Mouse (Mus musculus) heart, postnatal 0 days (tissue): ENCODE results near the gene Nkd1. TPM values are rescaled to one million over a fixed set of nuclear protein-coding genes. Genes with fewer than 3 reads are reported as not detected.
A peak's percentile ranks its signal among the peaks of the same experiment; 100 is the strongest.

Source experiments
- ATAC-seq: fragments of 200-750 bp; cut with Nextera tagmentation; 2 replicates; pipeline ENCODE4 v1.8.0; 2017; ENCODE audit warnings: low read depth, moderate number of reproducible peaks, moderate library complexity; ENCODE audit not compliant: insufficient read depth
- DNase-seq: peaks from one replicate; pipeline ENCODE4 v3.0.0-alpha.2; 2016; ENCODE audit warnings: low spot score
- H3K27ac ChIP-seq: fragments of 300-500 bp; sonication (generic); 2 replicates; pipeline ENCODE4 v1.5.1; 2014; ENCODE audit warnings: low read depth, mild to moderate bottlenecking
- H3K27me3 ChIP-seq: fragments of 300-500 bp; sonication (generic); 2 replicates; pipeline ENCODE4 v1.6.1; 2014; ENCODE audit warnings: low read length, mixed read lengths; ENCODE audit not compliant: control insufficient read depth, insufficient read depth
- H3K36me3 ChIP-seq: fragments of 300-500 bp; sonication (generic); replicated peaks from 2 replicates; pipeline ENCODE4 v1.6.1; 2014; ENCODE audit warnings: low read length, mixed read lengths; ENCODE audit not compliant: control insufficient read depth, insufficient read depth
- H3K4me1 ChIP-seq: fragments of 300-500 bp; sonication (generic); 2 replicates; pipeline ENCODE4 v1.6.1; 2014; ENCODE audit warnings: antibody characterized with exemption; ENCODE audit not compliant: control insufficient read depth, insufficient read depth
- H3K4me2 ChIP-seq: fragments of 300-500 bp; sonication (generic); 2 replicates; pipeline ENCODE4 v1.6.1; 2014; ENCODE audit warnings: low read depth, mild to moderate bottlenecking, low read length, moderate library complexity
- H3K4me3 ChIP-seq: fragments of 300-500 bp; sonication (generic); 2 replicates; pipeline ENCODE4 v1.5.1; 2014; ENCODE audit warnings: low read depth, low read length
- H3K9ac ChIP-seq: fragments of 300-500 bp; sonication (generic); replicated peaks from 2 replicates; pipeline ENCODE4 v1.6.1; 2014; ENCODE audit warnings: low read depth, low read length, mixed read lengths
- H3K9me3 ChIP-seq: fragments of 300-500 bp; sonication (generic); replicated peaks from 2 replicates; pipeline ENCODE4 v1.6.1; 2016; ENCODE audit warnings: low read length; ENCODE audit not compliant: control insufficient read depth
- CTCF ChIP-seq: IDR thresholded peaks from 2 replicates; pipeline ENCODE4 v1.5.1; 2016; ENCODE audit warnings: antibody characterized with exemption, control low read depth, low read depth
- EP300 ChIP-seq: IDR thresholded peaks from 2 replicates; pipeline ENCODE4 v1.6.1; 2016; ENCODE audit warnings: antibody characterized with exemption, low read depth
- WGBS: fragments of 180-500 bp; shearing (Covaris S2); extraction: QIAGEN DNeasy Blood & Tissue Kit; methylation state at CpG from one replicate; pipeline ENCODE4 v1.1.7; 2014; 5-methylcytosine and 5-hydroxymethylcytosine counted together
- polyA plus RNA-seq: library from polyadenylated mRNA; unstranded; fragments of >200 nt; fragmentation: Nextera tagmentation; extraction: Ambion mirVana; gene quantifications from 2 replicates; pipeline ENCODE4 v1.2.1, GENCODE M21; 2015
- total RNA-seq: library from RNA; depleted of rRNA; stranded (reverse); fragments of >200 nt; gene quantifications from 2 replicates; pipeline ENCODE4 v1.2.3, GENCODE M21; 2014; ENCODE audit warnings: low replicate concordance

Nkd1 gene
- total and polyA plus RNA-seq, 2 experiments from 2014 or later: 5.5 to 6.8 TPM

DNA sequence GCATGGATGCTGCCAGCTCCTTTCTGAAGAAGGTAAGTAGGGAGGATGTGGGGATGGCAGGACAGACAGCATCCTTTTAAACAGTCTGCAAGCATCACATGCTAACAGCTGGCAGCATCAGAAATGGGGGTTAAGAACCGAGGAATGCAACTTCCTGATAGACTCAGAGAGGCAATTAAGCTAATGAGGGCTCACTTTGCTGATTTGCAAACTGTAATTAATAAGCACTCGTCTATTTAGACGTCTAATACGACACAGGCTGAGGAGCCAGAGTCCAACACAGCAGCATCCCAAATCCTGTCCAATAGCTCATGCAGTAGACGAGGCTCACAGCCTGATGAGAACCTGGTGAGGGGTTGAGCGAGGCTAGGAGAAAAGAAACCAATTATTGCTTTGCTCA, 89.1 kb downstream of the Nkd1 start:
- Histone ChIP-seq H3K9me3 (no peaks in the 10 kb centered on the region), H3K4me3 (no peak overlapping the region), H3K36me3 (no peaks in the 10 kb centered on the region), H3K27ac (no peak overlapping the region), H3K4me1 (no peaks in the 10 kb centered on the region; the same call in 1 of the 2 replicates), H3K4me2 (no peak overlapping the region), H3K27me3 (no peaks in the 10 kb centered on the region), H3K9ac (no peak overlapping the region)
- DNase-seq (no peak), ATAC-seq (no peak)
- 65% methylated on average over 6 of the region's 6 CpGs for WGBS
- TF ChIP-seq CTCF (no peak), EP300 (no peak)

DNA sequence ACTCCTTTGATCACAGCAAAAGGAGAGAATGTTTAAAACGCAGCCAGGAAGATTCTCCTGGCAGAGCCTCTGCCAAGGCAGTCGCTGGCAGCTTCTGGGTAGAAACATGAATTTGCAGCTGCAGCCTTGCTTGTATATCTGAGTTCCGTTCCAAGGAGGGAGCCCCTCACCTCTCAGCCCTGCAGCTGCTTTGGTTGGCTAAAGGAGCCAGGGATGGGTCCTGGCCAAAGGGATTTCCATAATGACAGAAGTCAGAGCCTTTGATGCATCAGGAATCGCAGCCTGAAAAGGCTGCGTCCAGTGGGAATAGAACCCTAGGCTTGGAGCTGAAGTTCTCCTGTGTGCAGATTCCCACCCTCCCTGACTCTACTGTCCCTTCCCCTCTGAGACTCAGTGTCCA, 93.8 kb downstream of the Nkd1 start:
- no peak overlapping the region for H3K9ac ChIP-seq
- H3K9me3 ChIP-seq: no peaks in the 10 kb centered on the region
- no peak overlapping the region for H3K4me2 ChIP-seq
- no peaks in the 10 kb centered on the region for H3K36me3 ChIP-seq
- ATAC-seq (no peak), DNase-seq (no peak)
- no peak overlapping the region for H3K4me3 ChIP-seq
- H3K27me3 ChIP-seq: no peaks in the 10 kb centered on the region
- H3K4me1 ChIP-seq: no peaks in the 10 kb centered on the region
- no peak overlapping the region for H3K27ac ChIP-seq
- TF ChIP-seq CTCF (no peak), EP300 (no peak)
- WGBS: 60% methylated on average over 5 of the region's 5 CpGs

DNA sequence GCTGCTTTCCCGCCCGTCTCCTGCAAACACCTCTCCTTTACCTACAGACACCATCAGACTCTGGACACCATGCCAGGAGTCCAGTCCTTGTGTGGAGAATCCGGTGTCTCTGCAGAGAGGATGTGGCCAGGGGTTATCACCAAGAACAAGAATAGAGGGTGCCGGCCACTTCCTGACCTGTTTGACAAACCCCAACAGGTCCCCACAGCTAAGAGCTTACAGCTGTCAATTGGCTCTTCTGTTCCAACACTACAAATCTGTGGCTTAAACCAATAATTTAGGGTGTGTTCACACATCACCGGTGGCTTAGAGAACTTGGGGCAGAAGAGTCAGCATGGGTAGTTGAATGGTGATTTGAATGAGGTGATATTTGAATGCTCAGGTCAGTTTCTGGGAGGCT, 97.5 kb downstream of the Nkd1 start:
- Histone ChIP-seq H3K27me3 (no peaks in the 10 kb centered on the region), H3K9ac (no peak overlapping the region), H3K4me1 (no peaks in the 10 kb centered on the region), H3K9me3 (no peaks in the 10 kb centered on the region), H3K4me2 (no peak overlapping the region), H3K36me3 (no peaks in the 10 kb centered on the region), H3K27ac (no peak overlapping the region), H3K4me3 (no peak overlapping the region)
- ATAC-seq (no peak), DNase-seq (no peak)
- WGBS: 46% methylated on average over 5 of the region's 5 CpGs
- TF ChIP-seq EP300 (no peak), CTCF (no peak)

DNA sequence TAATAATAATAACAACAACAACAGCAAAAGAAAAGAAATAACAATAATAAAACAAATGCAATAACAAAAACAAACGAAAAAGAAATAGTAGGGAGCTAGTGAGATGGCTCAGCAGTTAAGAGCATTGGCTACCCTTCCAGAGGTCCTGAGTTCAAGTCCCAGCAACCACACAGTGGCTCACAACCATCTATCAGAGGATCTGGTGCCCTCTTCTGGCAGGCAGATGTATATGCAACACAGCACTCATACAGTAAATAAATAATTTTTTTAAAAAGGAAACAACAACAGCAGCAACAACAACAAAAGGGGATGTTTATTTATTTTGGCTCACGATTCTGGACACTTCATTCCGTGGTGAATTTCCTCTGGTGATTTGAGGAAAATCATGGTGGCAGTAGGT, 98.4 kb downstream of the Nkd1 start:
- Histone ChIP-seq H3K9me3 (no peaks in the 10 kb centered on the region), H3K9ac (no peak overlapping the region), H3K27me3 (no peaks in the 10 kb centered on the region), H3K4me1 (no peaks in the 10 kb centered on the region), H3K36me3 (no peaks in the 10 kb centered on the region), H3K4me3 (no peak overlapping the region), H3K4me2 (no peak overlapping the region), H3K27ac (no peak overlapping the region)
- ATAC-seq: no peak
- DNase-seq: no peak
- WGBS: 71% methylated on average over 3 of the region's 3 CpGs
- no peak for TF ChIP-seq EP300
- peak; percentile 42 for TF ChIP-seq CTCF

DNA sequence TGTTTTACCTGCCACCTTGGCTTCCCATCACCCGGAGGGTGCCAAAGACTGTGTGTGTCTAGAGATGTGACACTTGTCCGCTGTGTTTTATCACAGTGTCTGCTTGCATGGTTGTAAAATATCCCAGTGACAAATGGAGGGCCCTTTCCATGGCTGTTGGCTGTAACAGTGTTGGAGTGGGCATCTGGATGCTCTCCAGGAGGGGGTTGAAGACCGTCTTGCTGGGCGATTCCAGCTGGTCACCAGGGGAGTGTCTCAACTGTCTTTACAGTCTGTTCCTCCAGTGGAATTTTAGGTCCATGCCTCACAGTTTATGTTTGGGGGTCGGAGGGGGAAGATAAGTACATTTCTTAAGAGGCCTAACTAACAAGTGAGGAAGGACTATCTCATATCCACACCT, 99.8 kb downstream of the Nkd1 start:
- H3K4me3 ChIP-seq: no peak overlapping the region
- WGBS: 53% methylated on average over 5 of the region's 5 CpGs
- no peak overlapping the region for H3K9ac ChIP-seq
- peaks cover 8% of the 10 kb centered on the region for H3K27me3 ChIP-seq
- no peaks in the 10 kb centered on the region for H3K36me3 ChIP-seq
- no peak for DNase-seq
- no peaks in the 10 kb centered on the region for H3K4me1 ChIP-seq
- H3K9me3 ChIP-seq: no peaks in the 10 kb centered on the region
- H3K4me2 ChIP-seq: no peak overlapping the region
- 0 out of 2 replicates have a peak, but pooled peaks have one; percentile 16 for ATAC-seq
- no peak for TF ChIP-seq CTCF
- TF ChIP-seq EP300: no peak
- no peak overlapping the region for H3K27ac ChIP-seq

DNA sequence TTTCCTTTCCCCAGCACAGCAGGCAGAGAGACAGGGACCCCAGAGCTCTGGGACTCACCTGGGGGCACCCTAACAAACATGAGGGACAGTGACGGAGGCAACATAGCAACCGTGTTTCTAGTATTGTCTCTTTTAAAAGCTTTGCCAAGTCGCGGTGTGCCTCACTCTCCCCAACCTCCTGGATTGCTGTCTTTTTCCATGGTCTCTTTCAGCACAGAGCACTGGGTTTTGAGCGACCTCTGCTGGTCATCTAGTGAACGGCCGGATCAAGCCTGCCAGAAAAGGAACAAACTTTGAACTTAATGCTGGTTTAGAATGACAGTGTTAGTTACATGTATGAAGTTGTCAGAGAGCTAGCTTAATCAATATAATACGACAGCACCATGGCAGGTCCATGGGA, 100.3 kb downstream of the Nkd1 start:
- DNase-seq (peak; percentile 76), ATAC-seq (peak; percentile 54; the same call in 1 of the 2 replicates)
- peak; percentile 99 for TF ChIP-seq CTCF
- no peak for TF ChIP-seq EP300
- H3K36me3 ChIP-seq: no peaks in the 10 kb centered on the region
- H3K4me2 ChIP-seq: no peak overlapping the region
- H3K9ac ChIP-seq: no peak overlapping the region
- under 1% methylated on average over 8 of the region's 8 CpGs for WGBS
- H3K4me3 ChIP-seq: no peak overlapping the region
- H3K27ac ChIP-seq: no peak overlapping the region
- no peaks in the 10 kb centered on the region for H3K4me1 ChIP-seq
- no peaks in the 10 kb centered on the region for H3K9me3 ChIP-seq
- peaks cover 12% of the 10 kb centered on the region for H3K27me3 ChIP-seq
